Mouse (Mus musculus): ENCODE data around the gene Ugt1a10. TPM values are rescaled to one million over a fixed set of nuclear protein-coding genes. Genes with fewer than 3 reads are reported as not detected.

The Ugt1a10 gene
- polyA plus RNA-seq, 1 experiment from 2014 or later: not detected

GRCm38 (mm10) chr1:88260604-88261377 is 205.6 kb downstream of the Ugt1a10 start:
- Histone ChIP-seq H3K4me1 (peaks cover 6% of the 10 kb centered on the region), H3K9ac (replicated peaks) (no peak overlapping the region), H3K4me3 (replicated peaks) (no peak overlapping the region), H3K9me3 (replicated peaks) (peaks cover 4% of the 10 kb centered on the region), H3K36me3 (peaks cover 57% of the 10 kb centered on the region), H3K4me2 (no peak overlapping the region), H3K27me3 (replicated peaks) (no peaks in the 10 kb centered on the region), H3K27ac (replicated peaks) (no peak overlapping the region)
- ATAC-seq (ENCODE audit: low FRiP score): no peak
- 86% methylated on average over 10 of the region's 10 CpGs for WGBS

- H3K36me3 ChIP-seq: peaks cover 66% of the 10 kb centered on the region
- no peaks in the 10 kb centered on the region for H3K27me3 ChIP-seq (replicated peaks)
- no peak overlapping the region for H3K27ac ChIP-seq (replicated peaks)
- no peak overlapping the region for H3K9ac ChIP-seq (replicated peaks)
- no peak overlapping the region for H3K4me3 ChIP-seq (replicated peaks)
- H3K4me1 ChIP-seq: peaks cover 6% of the 10 kb centered on the region
- no peaks in the 10 kb centered on the region for H3K9me3 ChIP-seq (replicated peaks)
- no peak overlapping the region for H3K4me2 ChIP-seq
- 86% methylated on average over 7 of the region's 7 CpGs for WGBS
- ATAC-seq (ENCODE audit: low FRiP score): no peak
These were observed 206.5 kb downstream of the Ugt1a10 start for GRCm38 (mm10) chr1:88261706-88262105.

GRCm38 (mm10) chr1:88262255-88262654 is 207.1 kb downstream of the Ugt1a10 start:
- Histone ChIP-seq H3K36me3 (peaks cover 72% of the 10 kb centered on the region), H3K4me3 (replicated peaks) (no peak overlapping the region), H3K9ac (replicated peaks) (no peak overlapping the region), H3K27ac (replicated peaks) (no peak overlapping the region), H3K27me3 (replicated peaks) (no peaks in the 10 kb centered on the region), H3K4me2 (no peak overlapping the region), H3K4me1 (peaks cover 6% of the 10 kb centered on the region), H3K9me3 (replicated peaks) (no peaks in the 10 kb centered on the region)
- 77% methylated on average over 4 of the region's 4 CpGs for WGBS
- no peak for ATAC-seq (ENCODE audit: low FRiP score)

- peaks cover 6% of the 10 kb centered on the region for H3K4me1 ChIP-seq
- no peak overlapping the region for H3K9ac ChIP-seq (replicated peaks)
- no peak overlapping the region for H3K4me3 ChIP-seq (replicated peaks)
- H3K9me3 ChIP-seq (replicated peaks): no peaks in the 10 kb centered on the region
- 75% methylated on average over 6 of the region's 6 CpGs for WGBS
- no peak overlapping the region for H3K27ac ChIP-seq (replicated peaks)
- H3K27me3 ChIP-seq (replicated peaks): no peaks in the 10 kb centered on the region
- peaks cover 79% of the 10 kb centered on the region for H3K36me3 ChIP-seq
- ATAC-seq (ENCODE audit: low FRiP score): no peak
- H3K4me2 ChIP-seq: no peak overlapping the region
These were observed 207.8 kb downstream of the Ugt1a10 start for GRCm38 (mm10) chr1:88262961-88263360.

GRCm38 (mm10) chr1:88263778-88264177 is 208.6 kb downstream of the Ugt1a10 start:
- no peak overlapping the region for H3K4me3 ChIP-seq (replicated peaks)
- no peak for ATAC-seq (ENCODE audit: low FRiP score)
- H3K4me1 ChIP-seq: peaks cover 6% of the 10 kb centered on the region
- WGBS: 92% methylated on average over 5 of the region's 5 CpGs
- H3K27me3 ChIP-seq (replicated peaks): no peaks in the 10 kb centered on the region
- H3K36me3 ChIP-seq: peaks cover 87% of the 10 kb centered on the region
- no peaks in the 10 kb centered on the region for H3K9me3 ChIP-seq (replicated peaks)
- H3K9ac ChIP-seq (replicated peaks): no peak overlapping the region
- no peak overlapping the region for H3K4me2 ChIP-seq
- H3K27ac ChIP-seq (replicated peaks): no peak overlapping the region

- H3K27me3 ChIP-seq (replicated peaks): no peaks in the 10 kb centered on the region
- H3K4me2 ChIP-seq: no peak overlapping the region
- no peak overlapping the region for H3K4me3 ChIP-seq (replicated peaks)
- H3K36me3 ChIP-seq: peaks cover 93% of the 10 kb centered on the region
- peaks cover 4% of the 10 kb centered on the region for H3K4me1 ChIP-seq
- no peaks in the 10 kb centered on the region for H3K9me3 ChIP-seq (replicated peaks)
- H3K27ac ChIP-seq (replicated peaks): no peak overlapping the region
- no peak overlapping the region for H3K9ac ChIP-seq (replicated peaks)
- ATAC-seq (ENCODE audit: low FRiP score): no peak
- 93% methylated on average over 7 of the region's 7 CpGs for WGBS
These were observed 209.2 kb downstream of the Ugt1a10 start for GRCm38 (mm10) chr1:88264237-88264868.

GRCm38 (mm10) chr1:88264869-88265240 is 209.7 kb downstream of the Ugt1a10 start:
- Histone ChIP-seq H3K9ac (replicated peaks) (no peak overlapping the region), H3K36me3 (peaks cover 97% of the 10 kb centered on the region), H3K9me3 (replicated peaks) (no peaks in the 10 kb centered on the region), H3K4me2 (no peak overlapping the region), H3K4me1 (no peaks in the 10 kb centered on the region; the same call in 1 of the 2 replicates), H3K4me3 (replicated peaks) (no peak overlapping the region), H3K27me3 (replicated peaks) (no peaks in the 10 kb centered on the region), H3K27ac (replicated peaks) (no peak overlapping the region)
- no peak for ATAC-seq (ENCODE audit: low FRiP score)
- 79% methylated on average over 4 of the region's 4 CpGs for WGBS

GRCm38 (mm10) chr1:88266123-88266522 is 210.9 kb downstream of the Ugt1a10 start:
- H3K9me3 ChIP-seq (replicated peaks): no peaks in the 10 kb centered on the region
- no peak overlapping the region for H3K27ac ChIP-seq (replicated peaks)
- 89% methylated on average over 13 of the region's 13 CpGs for WGBS
- H3K4me2 ChIP-seq: no peak overlapping the region
- H3K4me3 ChIP-seq (replicated peaks): no peak overlapping the region
- no peak overlapping the region for H3K9ac ChIP-seq (replicated peaks)
- H3K36me3 ChIP-seq: peaks cover 89% of the 10 kb centered on the region
- no peaks in the 10 kb centered on the region; the same call in 1 of the 2 replicates for H3K4me1 ChIP-seq
- no peaks in the 10 kb centered on the region for H3K27me3 ChIP-seq (replicated peaks)
- no peak for ATAC-seq (ENCODE audit: low FRiP score)

GRCm38 (mm10) chr1:88267489-88267888 is 212.3 kb downstream of the Ugt1a10 start:
- 96% methylated on average over 6 of the region's 6 CpGs for WGBS

GRCm38 (mm10) chr1:88268070-88268469 is 212.9 kb downstream of the Ugt1a10 start:
- Histone ChIP-seq H3K27me3 (replicated peaks) (no peaks in the 10 kb centered on the region), H3K4me2 (no peak overlapping the region), H3K4me1 (no peaks in the 10 kb centered on the region), H3K4me3 (replicated peaks) (no peak overlapping the region), H3K9me3 (replicated peaks) (no peaks in the 10 kb centered on the region), H3K9ac (replicated peaks) (no peak overlapping the region), H3K27ac (replicated peaks) (no peak overlapping the region), H3K36me3 (peaks cover 80% of the 10 kb centered on the region)
- WGBS: 89% methylated on average over 6 of the region's 6 CpGs
- ATAC-seq (ENCODE audit: low FRiP score): no peak

More at GRCm38 (mm10) chr1:88267489-88267888, 212.3 kb downstream of the Ugt1a10 start:
- no peaks in the 10 kb centered on the region; the same call in 1 of the 2 replicates for H3K4me1 ChIP-seq
- no peak for ATAC-seq (ENCODE audit: low FRiP score)
- no peak overlapping the region for H3K4me2 ChIP-seq
- no peak overlapping the region for H3K9ac ChIP-seq (replicated peaks)
- peaks cover 81% of the 10 kb centered on the region for H3K36me3 ChIP-seq
- no peak overlapping the region for H3K4me3 ChIP-seq (replicated peaks)
- no peaks in the 10 kb centered on the region for H3K27me3 ChIP-seq (replicated peaks)
- H3K27ac ChIP-seq (replicated peaks): no peak overlapping the region
- H3K9me3 ChIP-seq (replicated peaks): no peaks in the 10 kb centered on the region

Data from neural tube, embryonic 15.5 days (tissue).